Mouse (Mus musculus) MEL (cell line): ENCODE measurements at regions not wholly inside any gene's neighbourhood (a gene's known extent, or its start where the extent isn't known, plus 50 kb on each side); places are given as distances from the start of the nearest gene placed in this dataset.

ENCODE experiments used
- DNase-seq: peaks from one replicate; pipeline ENCODE4 v3.0.0; 2011; ENCODE audit warnings: low read depth, low spot score
- H3K27ac ChIP-seq: 2 replicates; pipeline ENCODE4 v1.5.1; 2012; ENCODE audit warnings: low read depth, mild to moderate bottlenecking, control low read depth, low read length, moderate library complexity; ENCODE audit not compliant: control insufficient read depth
- H3K27me3 ChIP-seq, 2 experiments: fragments of 150-350 bp in 1 of 2; sonication (generic) in 1 of 2; 2 replicates each; pipeline ENCODE4 v1.6.1; 2012; ENCODE audit warnings: low read length in 2 of 2, mild to moderate bottlenecking in 2 of 2, improper control_type of control experiment in 1 of 2, moderate library complexity in 1 of 2; ENCODE audit not compliant: insufficient read depth in 2 of 2, control insufficient read depth in 1 of 2
- H3K36me3 ChIP-seq, 2 experiments: 2 replicates each; pipeline ENCODE4 v1.6.1; 2012 to 2014; ENCODE audit warnings: low read length in 2 of 2, improper control_type of control experiment in 1 of 2, inconsistent platforms in 1 of 2, mild to moderate bottlenecking in 1 of 2; ENCODE audit not compliant: insufficient read depth in 2 of 2, control insufficient read depth in 1 of 2
- H3K4me1 ChIP-seq, 2 experiments: fragments of 150-350 bp in 1 of 2; sonication (generic) in 1 of 2; 2 replicates each; pipeline ENCODE4 v1.6.1; 2012; ENCODE audit warnings: low read length in 2 of 2, improper control_type of control experiment in 1 of 2, mild to moderate bottlenecking in 1 of 2; ENCODE audit not compliant: insufficient read depth in 2 of 2, control insufficient read depth in 1 of 2
- H3K4me3 ChIP-seq, 2 experiments: fragments of 150-350 bp in 1 of 2; sonication (generic) in 1 of 2; 2 replicates each; pipeline ENCODE4 v1.5.1; 2012; ENCODE audit warnings: low read depth in 2 of 2, low read length in 2 of 2, mild to moderate bottlenecking in 2 of 2, moderate library complexity in 2 of 2, control low read depth in 1 of 2, improper control_type of control experiment in 1 of 2; ENCODE audit not compliant: control insufficient read depth in 1 of 2, insufficient read depth in 1 of 2
- H3K79me2 ChIP-seq: 2 replicates; pipeline ENCODE4 v1.6.1; 2012; ENCODE audit warnings: mild to moderate bottlenecking, low read length, moderate library complexity; ENCODE audit not compliant: control insufficient read depth, poor library complexity, insufficient read depth
- H3K9ac ChIP-seq: 2 replicates; pipeline ENCODE4 v1.6.1; 2012; ENCODE audit warnings: low read depth, mild to moderate bottlenecking, control low read depth, low read length, moderate library complexity; ENCODE audit not compliant: control insufficient read depth, poor library complexity, severe bottlenecking
- H3K9me3 ChIP-seq: fragments of 150-350 bp; sonication (generic); replicated peaks from 2 replicates; pipeline ENCODE4 v1.6.1; 2012; ENCODE audit warnings: mild to moderate bottlenecking, low read length, improper control_type of control experiment, moderate library complexity; ENCODE audit not compliant: insufficient read depth
- CHD1 ChIP-seq: IDR thresholded peaks from 2 replicates; pipeline ENCODE4 v1.6.1; 2012; ENCODE audit warnings: low read depth, mild to moderate bottlenecking, inconsistent platforms, low read length, improper control_type of control experiment
- CHD2 ChIP-seq: IDR thresholded peaks from 2 replicates; pipeline ENCODE4 v1.6.1; 2011; ENCODE audit warnings: low read length, improper control_type of control experiment
- CTCF ChIP-seq, 3 experiments: IDR thresholded peaks in 2 of 3; conservative IDR thresholded peaks in 1 of 3; 2 replicates each; pipeline ENCODE4 v1.5.1; 2011 to 2012; ENCODE audit warnings: low read length in 3 of 3, low read depth in 2 of 3, mild to moderate bottlenecking in 2 of 3, improper control_type of control experiment in 1 of 3, inconsistent platforms in 1 of 3, mixed read lengths in 1 of 3, moderate library complexity in 1 of 3; ENCODE audit not compliant: control insufficient read depth in 1 of 3, insufficient read depth in 1 of 3, poor library complexity in 1 of 3, severe bottlenecking in 1 of 3
- ELF1 ChIP-seq: IDR thresholded peaks from 2 replicates; pipeline ENCODE4 v1.6.1; 2014; ENCODE audit warnings: low read depth, mild to moderate bottlenecking, inconsistent platforms, low read length, improper control_type of control experiment, moderate library complexity
- EP300 ChIP-seq, 2 experiments: IDR thresholded peaks; 2 replicates each; pipeline ENCODE4 v1.6.1; 2011; ENCODE audit warnings: improper control_type of control experiment in 2 of 2, low read length in 2 of 2, low read depth in 1 of 2, mild to moderate bottlenecking in 1 of 2
- ETS1 ChIP-seq: IDR thresholded peaks from 2 replicates; pipeline ENCODE4 v1.6.1; 2012; ENCODE audit warnings: low read depth, mild to moderate bottlenecking, inconsistent platforms, low read length, improper control_type of control experiment, moderate library complexity
- JUND ChIP-seq: IDR thresholded peaks from 2 replicates; pipeline ENCODE4 v1.6.1; 2011; ENCODE audit warnings: low read depth, mild to moderate bottlenecking, improper control_type of control experiment, low read length
- KAT2A ChIP-seq: conservative IDR thresholded peaks from 2 replicates; pipeline ENCODE4 v1.6.1; 2012; ENCODE audit warnings: low read depth, low read length, improper control_type of control experiment, inconsistent platforms
- MAFK ChIP-seq: IDR thresholded peaks from 2 replicates; pipeline ENCODE4 v1.6.1; 2011; ENCODE audit warnings: low read depth, mild to moderate bottlenecking, low read length, improper control_type of control experiment, borderline replicate concordance
- MYB ChIP-seq: IDR thresholded peaks from 2 replicates; pipeline ENCODE4 v1.6.1; 2011; ENCODE audit warnings: mild to moderate bottlenecking, low read depth, low read length, improper control_type of control experiment
- MYC ChIP-seq: IDR thresholded peaks from 2 replicates; pipeline ENCODE4 v1.6.1; 2011; ENCODE audit warnings: low read depth, mild to moderate bottlenecking, low read length, improper control_type of control experiment, moderate library complexity
- POLR2AphosphoS2 ChIP-seq: IDR thresholded peaks from 2 replicates; pipeline ENCODE4 v1.6.1; 2011; ENCODE audit warnings: low read length, improper control_type of control experiment
- POLR2AphosphoS5 ChIP-seq: IDR thresholded peaks from 2 replicates; pipeline ENCODE4 v1.6.1; 2012; ENCODE audit warnings: low read depth, borderline replicate concordance, mild to moderate bottlenecking, inconsistent platforms, low read length, moderate library complexity, mixed read lengths
- RAD21 ChIP-seq: IDR thresholded peaks from 2 replicates; pipeline ENCODE4 v1.6.1; 2011; ENCODE audit warnings: mild to moderate bottlenecking, low read depth, low read length, improper control_type of control experiment
- SIN3A ChIP-seq: IDR thresholded peaks from 2 replicates; pipeline ENCODE4 v1.6.1; 2012; ENCODE audit warnings: low read length, improper control_type of control experiment, inconsistent platforms
- SMC3 ChIP-seq: IDR thresholded peaks from 2 replicates; pipeline ENCODE4 v1.6.1; 2011; ENCODE audit warnings: low read depth, low read length, improper control_type of control experiment
- USF1 ChIP-seq: IDR thresholded peaks from 2 replicates; pipeline ENCODE4 v1.6.1; 2014; ENCODE audit warnings: low read depth, mild to moderate bottlenecking, inconsistent platforms, low read length, improper control_type of control experiment, moderate library complexity
- ZC3H11A ChIP-seq: IDR thresholded peaks from 2 replicates; pipeline ENCODE4 v1.6.1; 2012; ENCODE audit warnings: low read depth, mild to moderate bottlenecking, inconsistent platforms, low read length, improper control_type of control experiment
- ZMIZ1 ChIP-seq: IDR thresholded peaks from 2 replicates; pipeline ENCODE4 v1.6.1; 2012; ENCODE audit warnings: low read depth, mild to moderate bottlenecking, inconsistent platforms, low read length, improper control_type of control experiment, moderate library complexity

GRCm38 (mm10) chr8:117865014-117865413 is 63.3 kb upstream of the Mphosph6 start (continued):
- TF ChIP-seq ETS1: no peak
- TF ChIP-seq SIN3A: no peak
- TF ChIP-seq, all 39 proteins: peak for 0

- H3K79me2 ChIP-seq: no peaks in the 10 kb centered on the region
- DNase-seq: peak; percentile 67
- H3K9ac ChIP-seq: no peak overlapping the region
- peaks cover 0 to 2% of the 10 kb centered on the region in 2 experiments; a peak in 1 of 4 replicates for H3K36me3 ChIP-seq
- no peaks in the 10 kb centered on the region for H3K4me1 ChIP-seq
- no peaks in the 10 kb centered on the region for H3K9me3 ChIP-seq
- H3K4me3 ChIP-seq: no peak overlapping the region
- TF ChIP-seq USF1 (no peak), CTCF (IDR thresholded peaks at IDR 0.05 in 2 of 3, conservative IDR thresholded peaks at IDR 0.05 in 1 of 3; ENCODE audit: control insufficient read depth in 1 of 3, insufficient read depth in 1 of 3, low read depth in 2 of 3, low read length in 3 of 3, poor library complexity in 1 of 3, severe bottlenecking in 1 of 3) (peak; percentile 79 to 95 (median 89)), MYC (peak; percentile 29; the same call in 1 of the 2 replicates), SMC3 (peak; percentile 99), EP300 (IDR thresholded peaks at IDR 0.05; ENCODE audit: low read depth in 1 of 2, low read length in 2 of 2) (no peak), ZC3H11A (peak; percentile 96), JUND (no peak), SIN3A (0 out of 2 replicates have a peak, but pooled peaks have one; percentile 18), RAD21 (peak; percentile 90)
- no peaks in the 10 kb centered on the region for H3K27me3 ChIP-seq
- no peak overlapping the region for H3K27ac ChIP-seq
Measured at GRCm38 (mm10) chr8:117863837-117864236, 62.1 kb upstream of the Mphosph6 start.

GRCm38 (mm10) chr8:117862318-117862717 is 60.6 kb upstream of the Mphosph6 start:
- H3K4me3 ChIP-seq: no peak overlapping the region
- no peaks in the 10 kb centered on the region for H3K79me2 ChIP-seq
- H3K9me3 ChIP-seq: no peaks in the 10 kb centered on the region
- H3K36me3 ChIP-seq: peaks cover 0 to 2% of the 10 kb centered on the region in 2 experiments; a peak in 1 of 4 replicates
- no peaks in the 10 kb centered on the region for H3K4me1 ChIP-seq
- TF ChIP-seq CTCF (IDR thresholded peaks at IDR 0.05 in 2 of 3, conservative IDR thresholded peaks at IDR 0.05 in 1 of 3; ENCODE audit: control insufficient read depth in 1 of 3, insufficient read depth in 1 of 3, low read depth in 2 of 3, low read length in 3 of 3, poor library complexity in 1 of 3, severe bottlenecking in 1 of 3): peak in 1 of 3 experiments; percentile 32; a peak in 2 of 6 replicates
- no peak for TF ChIP-seq EP300 (IDR thresholded peaks at IDR 0.05; ENCODE audit: low read depth in 1 of 2, low read length in 2 of 2)
- H3K27me3 ChIP-seq: no peaks in the 10 kb centered on the region
- H3K9ac ChIP-seq: no peak overlapping the region
- no peak overlapping the region for H3K27ac ChIP-seq
- peak; percentile 15 for DNase-seq

- Histone ChIP-seq H3K4me1 (peaks cover 0 to 4% of the 10 kb centered on the region in 2 experiments; a peak in 2 of 4 replicates), H3K27ac (no peak overlapping the region), H3K27me3 (no peaks in the 10 kb centered on the region), H3K79me2 (no peaks in the 10 kb centered on the region), H3K36me3 (peaks cover 0 to 2% of the 10 kb centered on the region in 2 experiments; a peak in 1 of 4 replicates), H3K9me3 (no peaks in the 10 kb centered on the region), H3K9ac (no peak overlapping the region), H3K4me3 (peak overlapping the region in 1 of 2 experiments; percentile 6; a peak in 1 of 4 replicates)
- DNase-seq: peak; percentile 32
- TF ChIP-seq ELF1 (no peak), MYB (no peak), MYC (no peak), CHD2 (no peak), ZMIZ1 (no peak), CHD1 (no peak), KAT2A (no peak), USF1 (no peak), POLR2AphosphoS2 (no peak), JUND (no peak), CTCF (IDR thresholded peaks at IDR 0.05 in 2 of 3, conservative IDR thresholded peaks at IDR 0.05 in 1 of 3; ENCODE audit: control insufficient read depth in 1 of 3, insufficient read depth in 1 of 3, low read depth in 2 of 3, low read length in 3 of 3, poor library complexity in 1 of 3, severe bottlenecking in 1 of 3) (no peak), ETS1 (no peak), ZC3H11A (no peak), POLR2AphosphoS5 (no peak), MAFK (no peak), SMC3 (no peak)
Measured at GRCm38 (mm10) chr8:117859734-117860133, 58.0 kb upstream of the Mphosph6 start.
